Mouse (Mus musculus) left cerebral cortex, postnatal 14 days (tissue): ENCODE measurements around the gene Tmem223. TPM values are rescaled to one million over a fixed set of nuclear protein-coding genes. Genes with fewer than 3 reads are reported as not detected.

Experiments
- microRNA-seq, 2 experiments: library from miRNA; unstranded; fragments of <30 nt; microRNA quantifications; one replicate each; pipeline ENCODE4 v1.2.0; 2022
- total RNA-seq, 2 experiments: library from RNA; stranded (reverse); gene quantifications; 2 replicates each; pipeline ENCODE4 v1.2.3; 2021

Gene Tmem223
- total RNA-seq, 2 experiments from 2014 or later, result 80.1 to 91.9 TPM

Small RNA genes within 50 kb of the gene (microRNA-seq; reads per million reads assigned to microRNA genes)
- 0 reads per million in 2 experiments for gene Mir6992

Other genes with a start within 250 kb of the Tmem223 start
- gene Slc22a8, start 179.7 kb upstream of the Tmem223 start, total RNA-seq, result 10 to 100 TPM; 22.1 to 23.8 TPM
- 1 to 10 TPM; 4.8 to 5.7 TPM for gene Slc22a6, start 153.0 kb upstream of the Tmem223 start, total RNA-seq
- gene Chrm1, start 107.2 kb upstream of the Tmem223 start, total RNA-seq, result 100 to 1,000 TPM; 148 to 165 TPM
- gene Slc3a2, start 47.6 kb upstream of the Tmem223 start, total RNA-seq, result 100 to 1,000 TPM; 182 to 189 TPM
- gene Wdr74, start 35.2 kb upstream of the Tmem223 start, total RNA-seq, result 10 to 100 TPM; 42.3 to 43.9 TPM
- gene 1700092M07Rik, start 30.3 kb upstream of the Tmem223 start, total RNA-seq, result not detected
- gene Stx5a, start 29.6 kb upstream of the Tmem223 start, total RNA-seq, result 10 to 100 TPM; 63.6 to 64.6 TPM
- 10 to 100 TPM; 61.9 to 73.6 TPM for gene Nxf1, start 13.9 kb upstream of the Tmem223 start, total RNA-seq
- 10 to 100 TPM in 1 of 2 experiments, 1 to 10 TPM in 1; 8.9 to 10.9 TPM for gene Tmem179b, start 3.5 kb downstream of the Tmem223 start, total RNA-seq
- 10 to 100 TPM; 11.9 to 13.4 TPM for gene Taf6l, start 15.4 kb downstream of the Tmem223 start, total RNA-seq
- 100 to 1,000 TPM; 108 to 110 TPM for gene Polr2g, start 27.6 kb downstream of the Tmem223 start, total RNA-seq
- 1 to 10 TPM; 4.2 to 5.1 TPM for gene Zbtb3, start 31.6 kb downstream of the Tmem223 start, total RNA-seq
- gene Ttc9c, start 48.3 kb downstream of the Tmem223 start, total RNA-seq, result 10 to 100 TPM; 28.2 to 30.5 TPM
- 10 to 100 TPM; 92.3 to 95.8 TPM for gene Hnrnpul2, start 49.0 kb downstream of the Tmem223 start, total RNA-seq
- not detected for gene AC129217.1, start 58.8 kb downstream of the Tmem223 start, total RNA-seq
- 100 to 1,000 TPM; 111 to 117 TPM for gene Bscl2, start 66.5 kb downstream of the Tmem223 start, total RNA-seq
- 100 to 1,000 TPM; 268 to 295 TPM for gene Gng3, start 68.2 kb downstream of the Tmem223 start, total RNA-seq
- under 1 TPM; 0.88 to 0.91 TPM for gene Lrrn4cl, start 79.8 kb downstream of the Tmem223 start, total RNA-seq
- 10 to 100 TPM; 91.5 to 93.8 TPM for gene Ubxn1, start 100.5 kb downstream of the Tmem223 start, total RNA-seq
- 10 to 100 TPM; 30.6 to 36.9 TPM for gene Uqcc3, start 109.9 kb downstream of the Tmem223 start, total RNA-seq
- gene Lbhd1, start 112.7 kb downstream of the Tmem223 start, total RNA-seq, result 1 to 10 TPM; 4.0 to 4.3 TPM
- not detected for gene Gm49403, start 112.9 kb downstream of the Tmem223 start, total RNA-seq
- 10 to 100 TPM; 15.9 to 22.2 TPM for gene 1810009A15Rik, start 117.9 kb downstream of the Tmem223 start, total RNA-seq
- 1 to 10 TPM; 2.4 to 4.3 TPM for gene Gm49416, start 117.9 kb downstream of the Tmem223 start, total RNA-seq
- 10 to 100 TPM; 23.0 to 23.4 TPM for gene Ints5, start 122.0 kb downstream of the Tmem223 start, total RNA-seq
- gene Ganab, start 127.1 kb downstream of the Tmem223 start, total RNA-seq, result 100 to 1,000 TPM in 1 of 2 experiments, 10 to 100 TPM in 1; 97.6 to 104 TPM
- gene B3gat3, start 149.4 kb downstream of the Tmem223 start, total RNA-seq, result 100 to 1,000 TPM; 134 to 142 TPM
- 1 to 10 TPM; 3.5 to 4.0 TPM for gene Rom1, start 158.4 kb downstream of the Tmem223 start, total RNA-seq
- gene Eml3, start 158.6 kb downstream of the Tmem223 start, total RNA-seq, result 1 to 10 TPM; 7.4 to 9.0 TPM
- 10 to 100 TPM; 48.6 to 50.3 TPM for gene Mta2, start 170.9 kb downstream of the Tmem223 start, total RNA-seq
- 10 to 100 TPM; 16.7 to 16.8 TPM for gene Tut1, start 182.9 kb downstream of the Tmem223 start, total RNA-seq
- gene Eef1g, start 196.0 kb downstream of the Tmem223 start, total RNA-seq, result 100 to 1,000 TPM; 188 to 198 TPM
- gene Ahnak, start 218.3 kb downstream of the Tmem223 start, total RNA-seq, result 10 to 100 TPM; 15.7 to 23.9 TPM